Mouse (Mus musculus) kidney, embryonic 14.5 days (tissue): ENCODE data around the gene Slc35a2. TPM values are rescaled to one million over a fixed set of nuclear protein-coding genes. Genes with fewer than 3 reads are reported as not detected.
A peak's percentile ranks its signal among the peaks of the same experiment; 100 is the strongest.

Experiments used
- ATAC-seq: fragments of 200-750 bp; cut with Nextera tagmentation; 2 replicates; pipeline ENCODE4 v1.8.0; 2017; ENCODE audit warnings: moderate number of reproducible peaks, mild to moderate bottlenecking, moderate TSS enrichment, moderate library complexity; ENCODE audit not compliant: low FRiP score, low TSS enrichment
- H3K27ac ChIP-seq: fragments of 300-500 bp; sonication (generic); 2 replicates; pipeline ENCODE4 v1.5.1; 2014; ENCODE audit warnings: low read depth, mild to moderate bottlenecking, low read length, moderate library complexity, mixed read lengths
- H3K27me3 ChIP-seq: fragments of 300-500 bp; sonication (generic); 2 replicates; pipeline ENCODE4 v1.6.1; 2014; ENCODE audit warnings: mild to moderate bottlenecking, low read length; ENCODE audit not compliant: control insufficient read depth, insufficient read depth
- H3K36me3 ChIP-seq: fragments of 300-500 bp; sonication (generic); 2 replicates; pipeline ENCODE4 v1.6.1; 2014; ENCODE audit warnings: low read length, mixed read lengths; ENCODE audit not compliant: control insufficient read depth, insufficient read depth
- H3K4me1 ChIP-seq: fragments of 300-500 bp; sonication (generic); 2 replicates; pipeline ENCODE4 v1.6.1; 2014; ENCODE audit warnings: low read length, mixed read lengths; ENCODE audit not compliant: control insufficient read depth, insufficient read depth
- H3K4me2 ChIP-seq: fragments of 300-500 bp; sonication (generic); replicated peaks from 2 replicates; pipeline ENCODE4 v1.6.1; 2014; ENCODE audit warnings: low read depth, mild to moderate bottlenecking, low read length
- H3K4me3 ChIP-seq: fragments of 300-500 bp; sonication (generic); 2 replicates; pipeline ENCODE4 v1.5.1; 2014; ENCODE audit warnings: mild to moderate bottlenecking, low read length
- H3K9ac ChIP-seq: fragments of 300-500 bp; sonication (generic); 2 replicates; pipeline ENCODE4 v1.6.1; 2014; ENCODE audit warnings: low read depth, mild to moderate bottlenecking, low read length, moderate library complexity
- H3K9me3 ChIP-seq: fragments of 300-500 bp; sonication (generic); 2 replicates; pipeline ENCODE4 v1.6.1; 2016; ENCODE audit warnings: low read length; ENCODE audit not compliant: control insufficient read depth
- WGBS: fragments of 180-500 bp; shearing (Covaris S2); extraction: QIAGEN DNeasy Blood & Tissue Kit; methylation state at CpG from one replicate; pipeline ENCODE4 v1.1.7; 2014; 5-methylcytosine and 5-hydroxymethylcytosine counted together
- polyA plus RNA-seq: library from polyadenylated mRNA; unstranded; fragments of >200 nt; fragmentation: Nextera tagmentation; extraction: Ambion mirVana; gene quantifications from 2 replicates; pipeline ENCODE4 v1.2.1, GENCODE M21; 2014

Gene Slc35a2
- 12.6 and 14.1 TPM in 2 replicates for polyA plus RNA-seq

GRCm38 (mm10) chrX:7883841-7884567 is at the start of gene Slc35a2:
Gene Slc35a2 (plus strand): TSS chrX:7884028.
- H3K9ac ChIP-seq, result peak within 1 kb of the TSS; percentile 45; the same call in 1 of the 2 replicates
- no peaks in the 10 kb centered on the region for H3K27me3 ChIP-seq
- H3K36me3 ChIP-seq, result no peaks in the 10 kb centered on the region; the same call in 1 of the 2 replicates
- no peaks in the 10 kb centered on the region for H3K4me1 ChIP-seq
- H3K9me3 ChIP-seq, result no peaks in the 10 kb centered on the region
- H3K4me3 ChIP-seq, result peak within 1 kb of the TSS; percentile 57
- H3K4me2 ChIP-seq, result peak within 1 kb of the TSS; percentile 53
- ATAC-seq, result peak; percentile 94
- WGBS, result 21% methylated on average over 49 of the region's 49 CpGs
- peak within 1 kb of the TSS; percentile 67; the same call in 1 of the 2 replicates for H3K27ac ChIP-seq

- no peaks in the 10 kb centered on the region for H3K27me3 ChIP-seq
- H3K27ac ChIP-seq, result no peak overlapping the region
- H3K4me1 ChIP-seq, result no peaks in the 10 kb centered on the region
- H3K36me3 ChIP-seq, result no peaks in the 10 kb centered on the region
- no peak overlapping the region for H3K4me2 ChIP-seq
- no peak overlapping the region for H3K4me3 ChIP-seq
- no peak overlapping the region for H3K9ac ChIP-seq
- 92% methylated on average over 1 of the region's 1 CpGs for WGBS
- H3K9me3 ChIP-seq, result no peaks in the 10 kb centered on the region
- ATAC-seq, result no peak
Measured at GRCm38 (mm10) chrX:7837146-7837545, 46.7 kb upstream of the Slc35a2 start.

GRCm38 (mm10) chrX:7840842-7841162 is 43.0 kb upstream of the Slc35a2 start:
- Histone ChIP-seq H3K4me2 (peak overlapping the region; percentile 31), H3K9me3 (no peaks in the 10 kb centered on the region), H3K4me3 (peak overlapping the region; percentile 72; the same call in 1 of the 2 replicates), H3K9ac (no peak overlapping the region), H3K4me1 (no peaks in the 10 kb centered on the region), H3K27me3 (no peaks in the 10 kb centered on the region), H3K27ac (peak overlapping the region; percentile 55; the same call in 1 of the 2 replicates), H3K36me3 (no peaks in the 10 kb centered on the region)
- WGBS, result 26% methylated on average over 7 of the region's 7 CpGs
- ATAC-seq, result no peak

DNA sequence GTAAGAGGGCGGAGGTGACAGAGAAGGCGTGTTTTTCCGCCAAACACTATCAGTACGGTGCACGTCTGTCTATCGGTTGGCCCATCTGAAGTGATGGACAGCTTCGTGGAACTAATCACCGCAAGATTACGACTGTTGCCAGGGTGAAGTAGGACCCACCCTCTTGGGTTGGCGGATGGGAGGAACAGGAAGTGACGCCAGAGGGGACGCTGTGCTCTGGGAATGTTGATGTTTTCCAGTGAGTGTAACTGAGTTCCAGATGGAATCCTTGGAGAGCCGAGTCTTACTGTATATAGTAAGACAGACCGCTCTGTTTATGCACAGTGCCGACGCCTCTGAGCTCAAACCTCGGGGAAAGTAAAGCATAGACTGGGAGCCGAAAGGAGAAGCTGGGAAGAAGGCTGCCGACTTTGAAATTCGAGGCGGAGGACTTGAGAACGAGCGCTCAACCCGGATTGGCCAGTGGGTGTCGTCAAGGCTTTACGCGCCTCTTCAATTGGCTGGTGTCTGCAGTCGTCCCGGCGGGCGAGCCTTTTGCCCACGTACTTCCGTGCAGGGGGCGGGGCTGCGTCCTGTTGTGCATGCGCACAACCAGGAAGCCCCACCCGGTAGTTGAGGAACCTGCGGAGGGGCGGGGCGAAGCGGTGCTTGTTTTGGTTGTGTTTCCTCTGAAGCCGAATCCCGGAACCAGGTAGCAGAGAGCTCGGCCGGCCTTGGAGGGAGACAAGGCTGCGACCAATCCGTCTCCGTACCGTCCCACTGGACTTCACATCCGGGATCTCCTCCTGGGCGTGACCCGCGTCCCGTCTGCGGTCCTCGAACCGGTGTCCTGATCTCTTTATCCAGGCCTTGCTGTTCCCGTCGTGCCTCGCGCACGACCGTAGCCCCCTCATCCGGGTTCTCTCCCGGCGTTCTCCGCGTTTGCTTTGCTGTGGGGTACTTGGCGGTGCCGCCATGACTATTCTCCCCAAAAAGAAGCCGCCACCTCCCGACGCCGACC is 42.4 kb upstream of the Slc35a2 start, which contains the start of gene Otud5:
TSS of gene Otud5 (plus strand) at position 202 of the 1,000 bp plus-strand sequence.
- H3K36me3 ChIP-seq, result no peaks in the 10 kb centered on the region
- H3K27ac ChIP-seq, result peak within 1 kb of the TSS; percentile 92
- no peaks in the 10 kb centered on the region for H3K27me3 ChIP-seq
- peak within 1 kb of the TSS; percentile 64 for H3K4me2 ChIP-seq
- whole genome bisulfite sequencing, result 37% methylated on average over 65 of the region's 74 CpGs
- peak within 1 kb of the TSS; percentile 72 for H3K4me3 ChIP-seq
- H3K9ac ChIP-seq, result peak within 1 kb of the TSS; percentile 81
- peak; percentile 99 for ATAC-seq
- no peaks in the 10 kb centered on the region for H3K4me1 ChIP-seq
- H3K9me3 ChIP-seq, result no peaks in the 10 kb centered on the region

- Histone ChIP-seq H3K9me3 (no peaks in the 10 kb centered on the region), H3K4me2 (peak overlapping the region; percentile 64), H3K9ac (peak overlapping the region; percentile 81), H3K27ac (peak overlapping the region; percentile 92), H3K27me3 (no peaks in the 10 kb centered on the region), H3K4me3 (peak overlapping the region; percentile 72), H3K36me3 (no peaks in the 10 kb centered on the region), H3K4me1 (no peaks in the 10 kb centered on the region)
- no peak for ATAC-seq
- 32% methylated on average over 39 of the region's 42 CpGs for WGBS
Measured at GRCm38 (mm10) chrX:7842318-7842717, 41.5 kb upstream of the Slc35a2 start.

GRCm38 (mm10) chrX:7847845-7848244 is 36.0 kb upstream of the Slc35a2 start:
- no peak for ATAC-seq
- Histone ChIP-seq H3K4me3 (no peak overlapping the region), H3K9me3 (no peaks in the 10 kb centered on the region), H3K9ac (no peak overlapping the region), H3K36me3 (no peaks in the 10 kb centered on the region; the same call in 1 of the 2 replicates), H3K4me1 (no peaks in the 10 kb centered on the region), H3K27ac (no peak overlapping the region), H3K4me2 (no peak overlapping the region), H3K27me3 (no peaks in the 10 kb centered on the region)
- WGBS, result 86% methylated on average over 2 of the region's 2 CpGs

GRCm38 (mm10) chrX:7854578-7854977 is 29.2 kb upstream of the Slc35a2 start:
- 40% methylated on average over 2 of the region's 2 CpGs for WGBS

DNA sequence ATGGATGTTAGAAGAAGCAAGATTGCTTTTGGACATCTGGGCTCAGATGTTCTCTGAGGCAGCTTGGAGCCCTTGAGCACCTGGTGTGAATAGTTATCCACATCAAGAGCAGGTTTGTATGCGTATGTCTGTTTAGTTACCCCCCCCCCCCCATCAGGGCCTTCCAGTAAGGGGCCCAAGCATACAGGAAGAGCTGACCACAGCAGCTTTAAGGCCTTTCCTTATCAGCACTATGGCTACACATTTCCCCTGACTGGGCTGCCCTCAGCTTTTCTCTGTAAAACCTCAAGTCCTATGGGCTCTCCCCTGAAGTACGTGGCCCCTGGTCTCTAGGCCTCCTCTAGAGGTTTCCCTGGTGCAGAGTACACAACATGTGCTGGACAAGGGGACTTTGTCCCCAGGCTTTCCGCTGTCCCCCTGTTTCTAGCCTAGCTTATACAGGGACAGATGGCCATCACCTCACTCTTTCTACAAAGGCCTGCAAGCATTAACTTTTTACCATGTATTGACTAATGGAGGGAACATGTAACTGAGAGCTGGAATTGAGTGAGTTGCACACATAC is 24.6 kb upstream of the Slc35a2 start:
- no peak overlapping the region for H3K4me3 ChIP-seq
- no peaks in the 10 kb centered on the region for H3K27me3 ChIP-seq
- H3K4me1 ChIP-seq, result no peaks in the 10 kb centered on the region
- H3K36me3 ChIP-seq, result peaks cover 5% of the 10 kb centered on the region; the same call in 1 of the 2 replicates
- H3K27ac ChIP-seq, result no peak overlapping the region
- H3K9ac ChIP-seq, result no peak overlapping the region
- no peak overlapping the region for H3K4me2 ChIP-seq
- H3K9me3 ChIP-seq, result no peaks in the 10 kb centered on the region
- ATAC-seq, result no peak
- WGBS, result 85% methylated on average over 3 of the region's 3 CpGs

More at GRCm38 (mm10) chrX:7854578-7854977, 29.2 kb upstream of the Slc35a2 start:
- H3K4me1 ChIP-seq, result no peaks in the 10 kb centered on the region
- H3K27ac ChIP-seq, result no peak overlapping the region
- no peak overlapping the region for H3K4me3 ChIP-seq
- no peaks in the 10 kb centered on the region for H3K9me3 ChIP-seq
- no peak for ATAC-seq
- no peaks in the 10 kb centered on the region for H3K27me3 ChIP-seq
- H3K4me2 ChIP-seq, result no peak overlapping the region
- H3K36me3 ChIP-seq, result peaks cover 5% of the 10 kb centered on the region; the same call in 1 of the 2 replicates
- no peak overlapping the region for H3K9ac ChIP-seq
